8 mouse cellular contexts compared by ENCODE assay signal in genomic region chr3:101109558-101110021, GRCm38 (mm10). TPM values are rescaled to one million over a fixed set of nuclear protein-coding genes. Genes with fewer than 3 reads are reported as not detected.
DNase-seq lines count a peak whose midpoint lies in the region; ATAC-seq and TF ChIP-seq lines count a peak whose summit lies in the region.

No protein-coding gene starts in this region.

- TF ChIP-seq CTCF in cortical plate, adult 2 months (IDR thresholded peaks at IDR 0.05; ENCODE audit: extremely low read depth, insufficient read depth, low read length), result no peak
- TF ChIP-seq CTCF in testis, adult 2 months (IDR thresholded peaks at IDR 0.05; ENCODE audit: control insufficient read depth, insufficient read depth, insufficient replicate concordance, low read depth, low read length), result no peak

- H3K36me3 ChIP-seq in heart, embryonic 14.5 days (ENCODE audit: control insufficient read depth, insufficient read depth, low read length), result no peaks in the 10 kb centered on the region; the same call in 1 of the 2 replicates
- no peaks in the 10 kb centered on the region for H3K36me3 ChIP-seq in testis, adult 2 months (ENCODE audit: control insufficient read depth, insufficient read depth, low read length)

- ATAC-seq in heart, embryonic 14.5 days (ENCODE audit: insufficient number of reproducible peaks, insufficient read depth, low FRiP score, low read depth), result no peak
- peak; percentile 28 for ATAC-seq in megakaryocyte, adult 5-6 weeks (ENCODE audit: poor library complexity, severe bottlenecking)
- ATAC-seq in monocyte, adult 5-6 weeks (replicated peaks; ENCODE audit: insufficient number of reproducible peaks, low FRiP score, low TSS enrichment, poor library complexity, severe bottlenecking), result no peak

- H3K4me2 ChIP-seq in heart, embryonic 14.5 days (ENCODE audit: low read length), result peak overlapping the region; percentile 89

- H3K4me1 ChIP-seq in cortical plate, adult 2 months (ENCODE audit: control insufficient read depth, insufficient read depth, low read length), result peaks cover 1% of the 10 kb centered on the region; the same call in 1 of the 2 replicates
- H3K4me1 ChIP-seq in heart, embryonic 14.5 days (ENCODE audit: control insufficient read depth in 2 of 2, insufficient read depth in 2 of 2, low read length in 2 of 2), result peaks cover 26 to 39% of the 10 kb centered on the region in 2 experiments
- peaks cover 8% of the 10 kb centered on the region for H3K4me1 ChIP-seq in testis, adult 2 months (ENCODE audit: control insufficient read depth, insufficient read depth, low read length)

- H3K27me3 ChIP-seq in heart, embryonic 14.5 days (ENCODE audit: control insufficient read depth, insufficient read depth, low read length), result no peaks in the 10 kb centered on the region
- no peaks in the 10 kb centered on the region for H3K27me3 ChIP-seq in testis, adult 2 months (ENCODE audit: control insufficient read depth, insufficient read depth, low read length)

- H3K4me3 ChIP-seq in cortical plate, adult 2 months (ENCODE audit: insufficient read depth, low read length), result peak overlapping the region; percentile 33
- H3K4me3 ChIP-seq in heart, embryonic 14.5 days (ENCODE audit: control insufficient read depth in 1 of 2, insufficient read depth in 1 of 2, low read depth in 1 of 2, low read length in 2 of 2), result peak overlapping the region; percentile 82 to 86
- H3K4me3 ChIP-seq in testis, adult 2 months (ENCODE audit: control insufficient read depth, low read depth, low read length), result peak overlapping the region; percentile 81

- no peaks in the 10 kb centered on the region for H3K9me3 ChIP-seq in heart, embryonic 14.5 days (ENCODE audit: control insufficient read depth, low read length)

- TF ChIP-seq POLR2A in cortical plate, adult 2 months (IDR thresholded peaks at IDR 0.05; ENCODE audit: extremely low read depth, insufficient read depth, low read length), result no peak
- no peak for TF ChIP-seq POLR2A in testis, adult 2 months (IDR thresholded peaks at IDR 0.05; ENCODE audit: control insufficient read depth, low read depth, low read length)

- peak overlapping the region; percentile 97 for H3K9ac ChIP-seq in heart, embryonic 14.5 days (ENCODE audit: low read length)

- DNase-seq in right cerebral cortex, postnatal 4 days, result peak; percentile 35
- no peak for DNase-seq in right cerebral cortex, adult 2 months (ENCODE audit: low spot score in 2 of 2)
- DNase-seq in kidney, postnatal 10 days, result peak; percentile 65

- 1% methylated on average over 39 of the region's 47 CpGs for WGBS in heart, embryonic 14.5 days

- H3K27ac ChIP-seq in cortical plate, adult 2 months (ENCODE audit: insufficient read depth, low read length), result no peak overlapping the region
- peak overlapping the region; percentile 18 to 97; a peak in 3 of 4 replicates for H3K27ac ChIP-seq in heart, embryonic 14.5 days (replicated peaks in 1 of 2; ENCODE audit: control insufficient read depth in 1 of 2, insufficient read depth in 1 of 2, low read depth in 2 of 2, low read length in 2 of 2)
- H3K27ac ChIP-seq in testis, adult 2 months (ENCODE audit: control insufficient read depth, insufficient read depth, low read depth, low read length), result no peak overlapping the region

RNA-seq across cellular contexts. Expression of gene Ptgfrn, which starts 0.5 kb away (rescaled TPM):
- 11.0 and 12.0 TPM in 2 replicates for polyA plus RNA-seq in cortical plate, adult 2 months (2012; rRNA removed)
- 10.0 and 10.2 TPM in 2 replicates for polyA plus RNA-seq in heart, embryonic 14.5 days (2014; fragmentation: Nextera tagmentation; extraction: Ambion mirVana)
- 1.0 and 1.2 TPM in 2 replicates for total RNA-seq in megakaryocyte, adult 5-6 weeks (2015)
- 0.98 and 1.8 TPM in 2 replicates for total RNA-seq in megakaryocyte, adult 5-6 weeks (2017)
- polyA plus RNA-seq in testis, adult 2 months (2012; rRNA removed), result 1.0 and 1.2 TPM in 2 replicates
- 0.10 to 0.57 TPM in 2 of 3 replicates, not detected in the other for total RNA-seq in monocyte, adult 5-6 weeks (2017)

Comparison
In these comparisons a context has a peak if more than half of its experiments do, and no peak if none do; other contexts are left out.
1. DNase-seq: peak in right cerebral cortex, postnatal 4 days (single experiment) and kidney, postnatal 10 days (single experiment); none in right cerebral cortex, adult 2 months (0 of 2).
2. H3K27ac ChIP-seq: peak in heart, embryonic 14.5 days (2 of 2); none in cortical plate, adult 2 months (single experiment) and testis, adult 2 months (single experiment).
3. H3K4me3 ChIP-seq: peak in every context shown above with its lines; median percentile 84 in heart, embryonic 14.5 days; 81 in testis, adult 2 months; 33 in cortical plate, adult 2 months.